Mouse (Mus musculus): ENCODE data around the gene Sult1e1. TPM values are rescaled to one million over a fixed set of nuclear protein-coding genes. Genes with fewer than 3 reads are reported as not detected.
A peak's percentile ranks its signal among the peaks of the same experiment; 100 is the strongest.

Sult1e1 gene
- not detected for polyA plus RNA-seq (2021)

DNA sequence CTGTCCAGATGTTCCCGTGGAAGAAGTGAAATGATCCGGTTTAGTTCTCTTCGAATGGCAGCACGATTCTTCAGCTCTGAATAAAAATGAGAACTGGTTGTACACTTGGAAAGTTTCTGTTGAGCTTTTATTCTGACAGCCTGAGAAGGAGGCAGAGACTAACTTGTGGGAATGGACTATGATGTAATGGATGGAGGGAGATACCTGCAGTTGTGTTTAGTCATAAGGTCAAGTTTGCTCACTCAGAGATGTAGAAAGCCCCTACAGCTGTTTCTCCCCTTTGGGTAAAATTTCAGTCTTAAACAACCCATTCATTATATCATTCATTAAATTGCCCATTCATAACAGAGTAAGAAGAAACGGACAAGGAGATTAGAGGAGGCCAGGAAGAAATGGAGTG is at the start of gene Sult1e1:
Gene Sult1e1, minus strand, starts transcription at position 101 of the 400 bp plus-strand sequence.
- H3K27me3 ChIP-seq = peaks cover 6% of the 10 kb centered on the region
- no peak for TF ChIP-seq CTCF (IDR thresholded peaks at IDR 0.05)
- CTCF ChIA-PET = no interaction called here
- in situ Hi-C loops (cut with MboI; ENCODE audit: low pct_unique_long_range_greater_than_20kb) = no loop called here
- DNase-seq (ENCODE audit: low read depth, low spot score) (no peak), ATAC-seq (no peak)
- POLR2A ChIA-PET = no interaction called here

DNA sequence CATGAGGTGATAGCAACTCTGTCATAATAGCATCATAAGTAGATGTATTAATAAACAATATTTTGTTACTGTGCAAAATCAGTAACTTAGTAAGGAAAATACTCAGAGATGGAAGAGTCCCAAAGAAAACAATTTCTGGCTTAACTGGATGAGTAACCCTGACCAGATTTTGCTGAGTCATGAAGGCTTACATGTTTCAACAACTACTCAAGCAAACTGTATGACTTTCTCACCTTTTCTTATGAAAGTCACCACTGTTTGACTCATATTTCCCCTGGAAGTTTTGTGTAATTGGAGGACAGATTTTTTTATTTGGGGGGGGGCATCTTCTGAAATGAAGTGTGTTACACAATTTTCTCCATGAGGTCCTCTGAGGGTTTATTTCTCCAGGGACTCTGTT is 31.3 kb upstream of the Sult1e1 start:
- H3K27me3 ChIP-seq = no peaks in the 10 kb centered on the region
- CTCF ChIA-PET = no interaction called here
- DNase-seq (ENCODE audit: low read depth, low spot score) (peak; percentile 3), ATAC-seq (peak; percentile 57)
- TF ChIP-seq CTCF (IDR thresholded peaks at IDR 0.05) = no peak
- in situ Hi-C loops (cut with MboI; ENCODE audit: low pct_unique_long_range_greater_than_20kb) = no loop called here
- POLR2A ChIA-PET = no interaction called here

- in situ Hi-C loops (cut with MboI; ENCODE audit: low pct_unique_long_range_greater_than_20kb) = no loop called here
- no peaks in the 10 kb centered on the region for H3K27me3 ChIP-seq
- ATAC-seq (no peak), DNase-seq (ENCODE audit: low read depth, low spot score) (no peak)
- ChIA-PET CTCF (no interaction called here), POLR2A (no interaction called here)
- no peak for TF ChIP-seq CTCF (IDR thresholded peaks at IDR 0.05)
Observed at GRCm38 (mm10) chr5:87615128-87615390, 23.7 kb upstream of the Sult1e1 start.

GRCm38 (mm10) chr5:87614364-87615127 is 23.2 kb upstream of the Sult1e1 start:
- TF ChIP-seq CTCF (IDR thresholded peaks at IDR 0.05) = no peak
- in situ Hi-C loops (cut with MboI; ENCODE audit: low pct_unique_long_range_greater_than_20kb) = no loop called here
- no peak for ATAC-seq
- no peak for DNase-seq (ENCODE audit: low read depth, low spot score)
- ChIA-PET POLR2A (no interaction called here), CTCF (no interaction called here)
- no peaks in the 10 kb centered on the region for H3K27me3 ChIP-seq

GRCm38 (mm10) chr5:87601018-87601417 is 9.6 kb upstream of the Sult1e1 start:
- in situ Hi-C loops (cut with MboI; ENCODE audit: low pct_unique_long_range_greater_than_20kb) = no loop called here
- CTCF ChIA-PET = no interaction called here
- no peak for TF ChIP-seq CTCF (IDR thresholded peaks at IDR 0.05)
- H3K27me3 ChIP-seq = no peaks in the 10 kb centered on the region
- POLR2A ChIA-PET = no interaction called here
- no peak for DNase-seq (ENCODE audit: low read depth, low spot score)
- no peak for ATAC-seq

- no peak for DNase-seq (ENCODE audit: low read depth, low spot score)
- in situ Hi-C loops (cut with MboI; ENCODE audit: low pct_unique_long_range_greater_than_20kb) = no loop called here
- POLR2A ChIA-PET = no interaction called here
Observed at GRCm38 (mm10) chr5:87597891-87598290, 6.5 kb upstream of the Sult1e1 start.

DNA sequence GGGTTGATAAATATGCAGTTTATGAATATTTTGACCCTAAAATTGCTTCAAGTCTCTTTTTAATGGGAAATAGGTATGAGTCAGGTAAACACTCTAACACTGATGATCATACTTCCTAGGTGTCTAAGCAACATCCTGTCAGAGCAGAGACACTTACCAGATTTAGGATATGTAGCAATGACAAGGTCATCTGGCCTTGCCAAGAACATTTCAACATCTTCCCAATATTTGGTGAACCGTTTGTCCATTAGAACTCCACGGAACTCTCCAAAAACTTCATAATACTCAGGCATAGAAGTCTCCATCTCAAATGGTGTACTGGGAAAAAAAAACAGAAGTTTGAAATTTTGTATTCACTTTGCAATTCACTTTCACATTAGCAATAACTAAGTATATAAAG is 1.5 kb downstream of the Sult1e1 start:
- POLR2A ChIA-PET = no interaction called here
- ATAC-seq (no peak), DNase-seq (ENCODE audit: low read depth, low spot score) (no peak)
- in situ Hi-C loops (cut with MboI; ENCODE audit: low pct_unique_long_range_greater_than_20kb) = no loop called here
- CTCF ChIA-PET = no interaction called here
- peaks cover 6% of the 10 kb centered on the region for H3K27me3 ChIP-seq
- no peak for TF ChIP-seq CTCF (IDR thresholded peaks at IDR 0.05)

More at GRCm38 (mm10) chr5:87597891-87598290, 6.5 kb upstream of the Sult1e1 start:
- CTCF ChIA-PET = no interaction called here
- no peak for TF ChIP-seq CTCF (IDR thresholded peaks at IDR 0.05)
- no peak for ATAC-seq
- no peaks in the 10 kb centered on the region for H3K27me3 ChIP-seq

- POLR2A ChIA-PET = no interaction called here
- DNase-seq (ENCODE audit: low read depth, low spot score) (no peak), ATAC-seq (no peak)
- TF ChIP-seq CTCF (IDR thresholded peaks at IDR 0.05) = no peak
- H3K27me3 ChIP-seq = no peaks in the 10 kb centered on the region
- in situ Hi-C loops (cut with MboI; ENCODE audit: low pct_unique_long_range_greater_than_20kb) = no loop called here
- CTCF ChIA-PET = no interaction called here
Observed at GRCm38 (mm10) chr5:87580389-87580788, 11.0 kb downstream of the Sult1e1 start.

DNA sequence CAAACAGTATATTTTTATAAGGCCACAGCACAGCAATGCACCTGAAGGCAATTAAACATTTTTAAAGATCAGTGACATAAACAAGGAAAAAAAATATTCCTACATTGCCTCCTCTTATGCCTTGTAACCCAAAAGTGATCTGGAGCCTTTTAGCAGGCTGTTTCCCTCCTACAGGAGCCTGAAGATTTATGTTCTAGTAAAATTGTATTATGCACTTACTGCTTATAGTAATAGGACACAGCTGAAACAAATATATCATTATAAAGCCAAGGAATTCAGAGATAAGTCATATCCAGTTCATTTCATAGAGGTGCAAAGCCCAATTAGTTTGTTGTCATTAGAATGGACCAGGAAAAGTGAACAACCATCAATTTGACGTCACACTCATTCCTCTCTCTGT is 17.2 kb downstream of the Sult1e1 start:
- ChIA-PET POLR2A (no interaction called here), CTCF (no interaction called here)
- DNase-seq (ENCODE audit: low read depth, low spot score) (no peak), ATAC-seq (no peak)
- no peak for TF ChIP-seq CTCF (IDR thresholded peaks at IDR 0.05)
- no peaks in the 10 kb centered on the region for H3K27me3 ChIP-seq
- in situ Hi-C loops (cut with MboI; ENCODE audit: low pct_unique_long_range_greater_than_20kb) = no loop called here

DNA sequence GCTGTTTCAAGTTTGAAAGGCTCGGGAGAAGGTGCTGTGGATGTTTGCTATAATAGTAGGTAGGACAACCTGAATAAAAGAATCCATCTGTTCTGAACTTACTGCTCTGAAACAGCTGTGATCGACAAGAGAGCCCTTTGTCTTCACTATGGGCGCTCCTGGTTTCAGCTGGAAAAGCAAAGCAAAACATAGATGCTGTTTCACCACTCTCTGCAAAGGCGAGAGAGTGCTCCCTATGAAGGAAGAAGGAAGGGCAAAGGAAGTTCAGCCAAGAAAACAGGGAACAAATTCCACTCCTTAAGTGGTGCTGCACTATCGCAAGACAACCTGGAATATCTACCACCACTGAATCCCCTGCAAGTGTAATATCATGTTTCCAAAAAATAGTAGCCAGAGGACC is 17.9 kb downstream of the Sult1e1 start:
- in situ Hi-C loops (cut with MboI; ENCODE audit: low pct_unique_long_range_greater_than_20kb) = no loop called here
- CTCF ChIA-PET = no interaction called here
- TF ChIP-seq CTCF (IDR thresholded peaks at IDR 0.05) = no peak
- ATAC-seq (no peak), DNase-seq (ENCODE audit: low read depth, low spot score) (no peak)
- POLR2A ChIA-PET = no interaction called here
- no peaks in the 10 kb centered on the region for H3K27me3 ChIP-seq

GRCm38 (mm10) chr5:87572781-87573180 is 18.6 kb downstream of the Sult1e1 start:
- TF ChIP-seq CTCF (IDR thresholded peaks at IDR 0.05) = no peak
- in situ Hi-C loops (cut with MboI; ENCODE audit: low pct_unique_long_range_greater_than_20kb) = no loop called here
- DNase-seq (ENCODE audit: low read depth, low spot score) = no peak
- no peak for ATAC-seq
- POLR2A ChIA-PET = no interaction called here
- no peaks in the 10 kb centered on the region for H3K27me3 ChIP-seq
- CTCF ChIA-PET = no interaction called here

DNA sequence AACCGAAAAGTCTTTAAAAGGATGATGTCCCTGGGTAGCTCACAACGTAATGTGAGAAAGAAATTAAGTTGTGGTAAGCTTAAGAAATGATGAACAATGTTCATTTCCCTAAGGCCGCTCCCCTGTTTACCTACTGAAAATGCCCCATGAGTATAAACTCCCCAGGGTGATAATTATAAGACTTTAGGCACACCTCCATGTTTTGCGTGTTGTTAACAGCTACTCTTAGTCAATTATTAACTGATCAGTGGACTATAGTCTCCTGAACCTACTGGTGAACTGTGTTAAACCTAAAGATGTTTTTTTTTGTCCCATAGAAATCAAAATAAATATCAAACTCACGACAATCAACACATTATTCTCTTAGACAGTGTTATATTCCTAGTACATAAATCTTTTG is 22.5 kb downstream of the Sult1e1 start, which contains the start of gene Sult1d1:
Gene Sult1d1, minus strand, starts transcription at position 183 of the 400 bp plus-strand sequence.
- CTCF ChIA-PET = no interaction called here
- in situ Hi-C loops (cut with MboI; ENCODE audit: low pct_unique_long_range_greater_than_20kb) = loop anchor here (5.0 kb wide), 1 partner anchor 37 kb away; no protein-coding TSS in a partner anchor
- DNase-seq (ENCODE audit: low read depth, low spot score) = no peak
- H3K27me3 ChIP-seq = no peaks in the 10 kb centered on the region
- POLR2A ChIA-PET = no interaction called here
- TF ChIP-seq CTCF (IDR thresholded peaks at IDR 0.05) = no peak
- no peak for ATAC-seq

All from Patski (cell line).